Mouse (Mus musculus): ENCODE results near the gene Agpat2.

- TF ChIP-seq POLR2A (IDR thresholded peaks at IDR 0.05; ENCODE audit: borderline replicate concordance, extremely low read depth, insufficient read depth, insufficient read length, poor library complexity, severe bottlenecking) (no peak), CTCF (IDR thresholded peaks at IDR 0.05; ENCODE audit: borderline replicate concordance, extremely low read depth, insufficient read depth, insufficient read length) (no peak)
Measured at GRCm38 (mm10) chr2:26617331-26617730, 13.1 kb upstream of the Agpat2 start.
